Mouse (Mus musculus) layer of hippocampus, adult 9-10 months (tissue): Measurements from ENCODE around the gene Rpl32.
"Not testable (repeated sequence)": the region's sequence is repeated elsewhere in the genome, so short reads cannot be mapped to it uniquely, and the experiment has no call there.

Experiments used
- DNase-seq: peaks from one replicate; pipeline ENCODE4 v3.0.0; 2022; ENCODE audit warnings: low spot score

Rpl32 gene

DNA sequence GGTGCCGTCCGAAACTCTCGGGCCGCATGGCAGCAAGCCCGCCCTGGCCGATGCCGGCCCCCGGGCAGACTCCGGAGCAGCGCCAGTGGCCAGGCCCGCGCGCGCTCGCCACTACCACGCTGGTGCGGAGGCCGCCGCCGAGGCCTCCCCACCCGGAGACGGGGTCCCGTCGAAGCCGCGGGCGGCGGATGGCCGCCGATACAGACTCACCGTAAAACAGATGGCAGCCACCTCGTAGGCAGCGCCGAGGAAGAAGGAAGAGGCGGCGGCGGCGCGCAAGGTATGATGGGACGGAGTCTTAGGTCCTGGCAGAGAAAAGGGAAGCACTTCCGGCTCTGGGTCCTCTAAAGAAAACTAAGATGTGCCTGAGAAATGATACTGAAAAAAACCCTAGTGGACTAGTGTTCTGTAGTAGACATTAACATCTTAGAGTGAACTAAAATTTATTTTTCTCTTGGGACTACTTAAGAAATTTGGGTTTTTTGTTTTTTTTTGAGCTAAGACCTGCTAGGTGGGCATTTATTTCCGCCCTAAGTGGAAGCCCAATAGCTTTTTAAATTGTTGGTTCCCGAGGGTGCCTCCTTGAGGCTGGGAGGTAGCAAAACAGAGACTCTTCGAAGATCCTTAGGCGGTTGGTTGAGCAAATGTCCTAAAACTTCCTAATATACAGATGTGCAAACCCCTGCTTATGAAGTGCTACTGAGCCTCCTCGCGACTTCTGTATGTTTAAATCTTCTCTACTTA is at the start of gene Rpl32:
Gene Rpl32 (minus strand): TSS at position 260 of the 744 bp plus-strand sequence.
- DNase-seq, result peak; percentile 84

DNA sequence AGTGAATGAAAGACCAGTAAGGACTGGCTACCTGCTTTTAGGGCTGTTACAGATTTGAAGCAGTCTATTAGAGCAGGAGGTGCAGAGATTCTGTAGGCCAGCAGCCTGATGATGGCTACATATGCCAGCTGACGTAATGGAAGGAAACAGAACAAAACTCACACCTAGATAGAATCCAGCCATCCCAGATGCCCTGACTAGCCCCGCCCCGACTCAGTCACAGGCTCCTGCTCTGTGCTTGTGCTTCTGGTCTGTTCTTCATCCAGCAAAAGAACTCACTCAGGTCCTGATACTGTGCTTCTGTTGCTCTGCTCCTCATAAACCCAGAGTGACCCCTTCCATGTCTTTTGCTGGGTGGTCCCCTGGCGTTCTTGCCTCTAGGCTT is 47.8 kb upstream of the Rpl32 start:
- DNase-seq, result no peak

DNA sequence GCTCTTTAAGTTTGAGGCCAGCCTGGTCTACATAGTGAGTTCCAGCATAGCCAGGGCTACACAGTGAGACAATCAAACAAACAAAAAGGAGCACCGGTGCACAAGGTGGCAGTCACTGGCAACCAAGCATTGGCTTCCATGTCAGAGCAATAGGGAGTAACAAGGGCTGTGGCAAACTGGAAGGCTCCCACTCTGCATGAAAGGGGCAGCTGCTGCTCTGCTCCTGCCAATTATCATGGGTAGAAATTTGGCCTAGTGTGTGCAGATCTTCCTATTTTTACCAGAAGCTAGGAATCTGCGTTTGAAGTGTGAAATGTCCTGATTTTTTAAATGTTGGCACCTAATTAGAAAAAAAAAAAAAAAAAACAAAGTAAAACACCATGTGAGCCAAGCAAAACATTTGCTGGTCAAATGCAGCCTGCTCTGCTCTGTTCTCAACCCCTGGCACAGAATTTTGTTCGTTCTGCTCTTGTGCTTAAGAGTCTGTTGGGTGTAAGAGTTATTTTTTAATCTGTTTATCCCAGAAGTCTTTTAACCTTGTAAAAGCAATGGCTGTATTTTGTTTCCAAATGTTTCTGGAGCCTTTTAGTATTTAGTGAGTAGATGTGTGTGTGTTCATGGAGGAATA is 47.3 kb upstream of the Rpl32 start:
- no peak for DNase-seq

DNA sequence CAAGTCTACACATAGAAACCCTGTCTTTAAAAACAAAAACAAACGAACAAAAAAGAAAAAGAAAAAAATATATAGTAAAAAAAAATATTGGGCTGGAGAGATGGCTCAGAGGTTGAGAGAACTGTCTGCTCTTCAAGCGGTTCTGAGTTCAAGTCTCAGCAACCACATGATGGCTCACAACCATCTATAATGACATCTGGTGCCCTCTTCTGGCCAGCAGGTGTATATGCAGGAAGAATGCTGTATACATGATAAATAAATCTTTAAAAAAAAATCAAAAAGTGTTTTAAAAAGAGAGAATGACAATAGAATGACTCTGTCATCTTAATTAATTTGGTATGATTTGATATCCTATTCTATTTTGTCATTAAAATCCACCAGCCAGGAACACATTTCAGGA is 45.9 kb upstream of the Rpl32 start:
- DNase-seq, result no peak

DNA sequence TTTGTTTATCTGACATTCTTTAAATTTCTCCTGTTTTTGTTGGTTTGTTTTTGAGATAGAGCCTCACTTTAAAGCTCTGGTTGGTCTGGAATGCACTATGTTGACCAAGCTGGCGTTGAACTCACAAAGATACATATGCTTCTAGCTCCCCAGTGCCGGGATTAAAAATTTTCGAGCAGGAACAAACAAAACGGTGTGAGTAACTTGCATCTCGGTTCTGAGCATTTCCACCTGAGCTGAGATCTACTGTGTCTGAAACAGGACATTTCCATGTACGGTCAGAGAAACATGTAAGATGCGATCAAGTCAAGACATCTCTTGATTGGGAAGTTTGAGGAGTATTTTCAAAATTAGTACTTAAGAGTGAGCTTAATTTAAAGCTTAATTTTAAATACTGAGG is 45.4 kb upstream of the Rpl32 start:
- no peak for DNase-seq

DNA sequence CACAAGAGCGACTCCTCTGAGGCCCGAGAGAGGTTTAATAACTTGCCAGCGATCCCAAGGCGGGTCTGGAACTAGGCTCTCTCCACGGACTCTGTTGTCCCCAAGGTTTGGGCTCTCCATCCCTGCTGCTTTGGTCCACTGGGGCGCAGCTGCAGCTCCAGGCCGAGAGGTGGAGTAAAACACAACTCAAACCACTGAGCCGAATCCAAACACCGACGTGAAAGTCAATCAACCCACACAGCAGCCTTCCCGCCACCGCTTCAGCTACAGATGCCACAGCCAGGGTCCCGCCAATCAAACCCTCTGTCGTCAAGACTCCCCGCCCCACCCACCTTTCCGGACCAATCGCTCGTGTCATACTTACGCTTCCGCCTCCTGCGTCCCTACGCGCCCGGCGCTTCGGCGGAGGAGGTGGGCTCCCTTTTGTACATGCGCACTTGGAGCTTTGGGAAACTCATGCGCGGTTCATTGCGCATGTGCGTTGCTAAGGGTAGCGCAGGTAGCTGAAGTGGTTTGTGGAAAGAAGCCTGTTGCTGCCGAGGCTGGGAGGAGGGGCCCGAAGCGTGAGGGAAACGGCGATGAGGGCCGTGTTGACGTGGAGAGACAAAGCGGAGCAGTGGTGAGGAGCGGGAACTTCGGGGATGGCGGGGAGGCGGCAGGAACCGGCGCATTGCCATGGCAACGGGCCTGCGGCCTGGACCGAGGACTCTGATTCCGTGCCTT is 44.7 kb upstream of the Rpl32 start, which contains the start of the genes Mbd4 and Ift122:
Gene Mbd4 (minus strand): TSS at position 281 of the 723 bp plus-strand sequence.
Gene Ift122 (plus strand): TSS at position 380 of the 723 bp plus-strand sequence.
- peak; percentile 93 for DNase-seq

DNA sequence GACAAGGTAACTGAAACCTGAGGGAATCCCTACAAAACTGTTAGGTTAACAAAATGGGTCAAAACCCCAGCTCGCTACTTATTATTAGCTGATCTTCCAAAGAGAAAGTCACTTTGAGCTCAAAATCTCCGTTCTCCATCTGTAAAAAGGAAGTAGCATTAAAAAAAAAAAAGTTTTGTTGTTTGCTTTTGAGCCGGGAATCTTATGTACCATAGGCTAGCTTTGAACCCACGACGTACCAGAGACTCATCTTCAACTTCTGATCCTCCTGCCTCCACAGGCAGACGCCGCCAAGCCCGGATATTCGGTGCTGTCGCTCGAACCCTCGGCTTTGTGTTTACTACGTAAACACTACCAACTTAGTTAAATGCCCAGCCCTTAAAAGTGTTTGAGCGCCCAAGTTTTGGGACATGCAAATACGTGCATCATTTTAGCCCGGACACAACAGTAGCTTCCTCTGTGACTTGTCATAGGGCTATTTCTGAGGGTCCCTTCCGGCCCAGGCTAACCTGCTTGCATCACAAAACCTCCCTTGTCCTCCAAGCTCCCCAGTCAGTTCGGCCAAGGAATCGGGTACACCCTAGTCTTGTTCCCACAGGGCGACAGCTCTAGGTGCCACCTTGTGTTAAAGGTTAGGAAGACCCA is 44.0 kb upstream of the Rpl32 start:
- DNase-seq, result no peak

DNA sequence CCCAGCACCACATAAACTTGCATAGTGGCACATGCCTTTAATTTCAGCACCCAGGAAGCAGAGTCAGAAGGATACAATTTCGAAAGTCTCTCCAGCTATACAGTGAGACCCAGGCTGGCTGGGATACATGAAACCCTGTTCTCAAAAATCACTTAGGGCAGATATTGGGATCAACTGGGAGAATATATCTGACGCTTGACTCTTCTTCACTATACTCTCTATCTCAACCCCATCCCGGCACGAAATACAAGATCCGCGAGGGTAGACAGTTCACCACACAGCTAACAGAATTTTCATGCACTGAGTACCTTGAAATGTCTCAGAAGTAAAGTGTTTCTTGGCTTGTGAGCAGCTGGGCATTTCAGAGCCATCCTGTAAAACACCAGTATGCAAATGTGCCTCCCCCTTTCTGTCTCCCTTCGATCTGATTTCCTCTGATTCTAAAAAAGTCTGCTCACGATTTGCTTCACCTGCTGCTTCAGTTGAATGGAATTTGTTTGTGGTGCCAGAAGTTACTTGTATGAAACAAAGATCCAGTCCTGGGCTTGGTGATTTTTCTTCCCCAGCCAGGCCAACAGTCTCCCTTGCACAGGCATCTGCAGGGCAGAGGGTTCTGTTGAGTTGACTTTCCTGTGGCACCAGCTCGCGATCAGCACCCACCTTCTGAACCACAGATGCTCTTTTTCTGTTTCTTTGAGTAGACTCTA is 40.2 kb upstream of the Rpl32 start:
- no peak for DNase-seq

DNA sequence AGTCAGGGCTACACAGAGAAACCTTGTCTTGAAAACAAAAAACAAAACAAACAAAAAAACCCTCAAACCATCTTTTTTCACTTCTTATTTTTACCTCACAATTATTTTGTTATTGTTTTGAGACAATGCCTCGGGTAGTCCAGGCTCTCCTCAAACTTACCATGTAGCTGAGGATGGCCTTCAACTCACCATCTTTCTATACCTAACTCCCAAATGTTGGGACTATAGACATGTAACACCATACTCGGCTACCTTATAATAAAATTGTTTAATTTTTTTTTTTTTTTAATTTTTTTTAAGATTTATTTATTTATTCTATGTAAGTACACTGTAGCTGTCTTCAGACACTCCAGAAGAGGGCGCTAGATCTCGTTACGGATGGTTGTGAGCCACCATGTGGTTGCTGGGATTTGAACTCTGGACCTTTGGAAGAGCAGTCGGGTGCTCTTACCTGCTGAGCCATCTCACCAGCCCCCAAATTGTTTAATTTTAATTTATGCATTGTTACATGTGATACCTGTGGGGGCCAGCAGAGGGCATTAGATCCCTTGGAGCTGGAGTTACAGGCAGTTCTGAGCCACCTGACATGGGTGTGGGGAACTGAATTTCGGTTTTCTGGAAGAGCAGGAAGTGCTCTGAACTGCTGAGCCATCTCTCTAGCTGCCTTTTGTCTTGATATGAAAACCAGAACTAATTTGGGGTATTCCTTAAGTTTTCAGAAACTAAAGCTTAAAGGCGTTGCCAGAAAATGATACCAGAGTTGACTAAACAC is 38.3 kb upstream of the Rpl32 start:
- peak; percentile 40 for DNase-seq

DNA sequence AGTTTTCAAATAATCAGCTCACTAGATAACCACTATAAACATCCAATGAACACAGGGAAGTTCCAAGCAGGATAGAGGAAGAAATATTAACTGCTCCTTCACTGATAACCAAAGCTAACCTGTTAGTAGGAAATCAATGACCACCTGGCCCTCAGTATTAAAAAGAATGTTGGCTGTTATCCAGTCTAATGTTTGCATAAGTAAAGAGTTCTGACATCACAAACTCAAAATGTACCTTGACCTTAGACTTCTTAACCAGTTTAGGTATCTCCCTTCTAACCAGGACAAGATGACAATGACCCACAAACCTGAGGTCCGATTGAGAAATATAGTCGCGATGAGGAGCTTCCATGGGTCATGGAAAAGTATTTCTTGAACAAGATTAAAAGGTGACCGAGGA is 36.5 kb upstream of the Rpl32 start:
- DNase-seq, result no peak

DNA sequence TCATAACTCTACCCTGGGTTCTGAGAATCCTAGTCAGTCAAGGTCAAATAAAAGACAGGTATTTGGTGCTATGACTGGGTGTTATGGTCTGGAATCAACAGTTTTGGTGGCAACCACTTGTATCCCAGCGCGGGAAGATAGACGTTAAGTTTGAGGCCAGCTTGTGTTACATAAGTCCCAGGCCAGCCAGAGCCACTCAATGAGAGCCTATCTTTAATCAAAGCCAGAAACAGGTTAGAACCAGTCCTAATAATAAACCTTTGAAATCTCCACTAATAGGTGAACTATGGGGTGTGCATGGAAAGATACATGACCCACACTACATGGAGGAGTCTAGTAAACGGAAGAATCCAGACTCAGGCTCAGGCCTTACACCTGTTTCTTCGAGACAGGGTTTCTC is 30.2 kb upstream of the Rpl32 start:
- no peak for DNase-seq

DNA sequence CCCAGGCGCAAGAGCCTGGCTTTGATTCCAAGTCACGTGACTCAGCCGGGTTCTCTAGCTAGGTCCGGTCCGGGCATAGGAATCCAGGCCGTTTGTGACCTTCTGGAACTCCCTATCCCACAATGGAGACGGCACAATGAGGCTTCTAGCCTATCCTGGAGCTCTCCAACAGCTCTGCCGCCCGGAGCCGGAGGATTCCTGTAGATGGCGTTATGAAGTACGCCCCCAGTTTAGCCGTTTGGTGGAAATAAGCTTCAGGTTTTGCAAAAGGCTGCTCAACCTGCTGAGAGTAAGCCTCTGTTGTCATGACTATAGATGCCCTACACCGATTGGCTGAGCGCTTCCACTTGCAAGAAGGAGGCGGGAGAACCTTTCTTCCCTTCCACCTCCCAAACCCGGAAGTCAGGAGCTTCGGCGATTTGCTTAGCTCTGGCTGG is 29.6 kb upstream of the Rpl32 start, which contains the start of gene Efcab12:
Gene Efcab12 (minus strand): TSS at position 252 of the 437 bp plus-strand sequence.
- DNase-seq, result peak; percentile 59

DNA sequence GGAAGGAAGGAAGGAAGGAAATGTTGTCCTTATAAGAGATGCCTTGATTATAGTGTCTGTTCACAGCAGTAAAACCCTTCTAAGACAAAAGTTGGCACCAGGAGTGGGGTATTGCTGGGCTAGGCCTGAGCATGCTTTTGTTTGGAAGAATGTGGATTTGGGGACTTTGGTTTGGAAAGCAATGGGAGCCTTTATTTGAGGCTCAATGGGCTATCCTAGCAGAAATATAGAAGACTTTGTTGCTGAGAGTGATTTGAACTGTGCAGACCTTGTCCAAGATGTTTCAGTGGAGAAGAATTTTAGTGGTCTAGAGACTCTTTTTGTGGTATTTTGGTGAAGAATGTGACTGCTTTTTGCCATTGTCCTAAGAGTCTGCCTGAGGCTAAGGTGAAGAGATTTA is 25.3 kb upstream of the Rpl32 start:
- no peak for DNase-seq

DNA sequence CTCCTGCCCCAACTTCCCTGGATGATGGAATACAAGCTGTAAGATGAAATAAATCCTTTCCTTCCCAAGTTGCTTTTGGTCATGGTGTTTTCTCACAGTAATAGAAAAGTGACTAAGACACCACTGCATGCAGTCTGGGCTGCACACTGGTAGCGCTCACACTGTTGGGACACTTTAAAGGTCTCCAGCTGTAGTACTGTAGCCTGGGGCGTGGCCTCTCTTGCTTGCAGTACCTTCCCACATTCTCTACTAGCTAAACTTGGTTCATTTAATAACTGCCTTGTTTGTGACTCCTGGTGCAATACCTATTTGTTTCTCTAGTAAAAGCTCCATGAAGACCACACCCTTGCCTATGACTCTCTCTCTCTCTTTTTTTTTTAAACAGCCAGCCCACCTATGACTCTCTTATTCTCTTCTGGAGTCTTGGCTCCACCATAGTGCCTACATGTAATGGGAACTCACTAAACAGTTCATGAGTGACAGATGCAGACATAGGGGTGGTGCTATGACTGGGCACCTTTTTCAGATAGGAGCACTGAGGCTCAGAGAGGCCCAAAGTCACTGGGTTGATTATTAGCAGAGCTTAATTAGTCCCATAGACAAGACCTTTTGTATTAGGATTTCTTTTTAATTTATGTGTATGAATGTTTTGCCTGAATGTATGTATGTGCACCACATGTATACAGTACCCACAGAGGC is 23.8 kb upstream of the Rpl32 start:
- no peak for DNase-seq

DNA sequence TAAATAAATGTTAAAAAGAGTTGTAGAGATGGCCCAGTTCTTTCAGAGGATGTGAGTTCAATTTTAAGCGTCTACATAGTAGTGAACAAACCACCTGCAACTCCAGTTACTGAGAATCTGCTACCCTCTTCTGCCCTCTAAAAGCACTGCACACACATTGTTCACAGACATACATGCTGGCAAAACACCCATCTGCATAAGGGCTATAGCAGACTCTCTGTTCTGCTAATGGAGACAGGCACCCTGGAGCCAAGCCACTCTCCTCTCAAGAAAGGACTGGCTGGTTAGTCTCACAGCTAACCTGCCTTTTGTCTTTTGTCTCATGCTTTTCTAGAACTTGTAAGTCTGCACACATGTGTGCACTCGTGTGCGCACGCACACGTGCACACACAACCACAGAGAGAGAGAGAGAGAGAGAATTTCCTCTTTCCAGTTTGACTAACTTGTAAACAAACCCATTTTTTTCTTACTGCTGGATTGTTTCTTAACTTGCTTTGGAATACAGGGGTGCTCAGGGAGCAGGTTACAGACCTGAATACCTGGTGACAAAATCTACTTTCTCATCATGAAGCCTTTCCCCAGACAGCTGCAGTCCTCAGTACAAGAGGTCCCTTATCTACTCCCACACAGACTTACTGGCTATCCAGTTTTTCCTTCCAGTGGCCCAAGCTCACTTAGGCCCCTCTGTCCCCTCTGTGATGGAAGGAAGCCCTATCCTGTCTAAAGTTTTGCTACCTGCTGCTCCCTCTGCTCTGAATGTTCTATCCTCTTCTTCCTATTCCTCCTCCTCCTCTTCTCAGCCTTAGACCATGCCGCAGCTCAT is 22.4 kb upstream of the Rpl32 start:
- DNase-seq, result no peak

DNA sequence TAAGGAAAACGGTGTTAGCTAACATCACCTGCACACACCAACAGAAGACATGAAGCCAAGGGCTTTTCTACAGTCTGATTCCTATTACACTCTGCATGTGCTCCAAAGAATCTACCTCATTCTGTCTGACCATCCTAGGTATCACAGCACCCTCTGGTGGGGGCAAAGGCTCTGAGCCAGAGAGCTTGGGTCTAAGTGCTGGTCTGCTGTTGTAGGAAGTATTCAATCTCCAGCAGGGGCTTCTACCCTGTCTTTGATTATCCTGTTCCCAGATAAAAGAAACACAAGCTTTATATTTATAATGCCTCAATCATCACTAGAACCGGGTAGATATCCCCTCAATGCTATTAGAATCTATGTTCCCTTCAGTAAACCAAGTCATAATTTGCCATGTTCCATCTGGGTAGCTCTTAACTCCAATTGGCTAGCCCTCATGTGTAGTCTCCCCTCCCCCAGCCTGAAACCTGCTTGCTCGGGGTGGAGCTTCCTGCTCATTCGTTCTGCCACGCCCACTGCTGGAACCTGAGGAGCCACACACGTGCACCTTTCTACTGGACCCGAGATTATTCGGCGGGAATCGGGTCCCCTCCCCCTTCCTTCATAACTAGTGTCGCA is 15.4 kb upstream of the Rpl32 start:
- not testable (repeated sequence) for DNase-seq

DNA sequence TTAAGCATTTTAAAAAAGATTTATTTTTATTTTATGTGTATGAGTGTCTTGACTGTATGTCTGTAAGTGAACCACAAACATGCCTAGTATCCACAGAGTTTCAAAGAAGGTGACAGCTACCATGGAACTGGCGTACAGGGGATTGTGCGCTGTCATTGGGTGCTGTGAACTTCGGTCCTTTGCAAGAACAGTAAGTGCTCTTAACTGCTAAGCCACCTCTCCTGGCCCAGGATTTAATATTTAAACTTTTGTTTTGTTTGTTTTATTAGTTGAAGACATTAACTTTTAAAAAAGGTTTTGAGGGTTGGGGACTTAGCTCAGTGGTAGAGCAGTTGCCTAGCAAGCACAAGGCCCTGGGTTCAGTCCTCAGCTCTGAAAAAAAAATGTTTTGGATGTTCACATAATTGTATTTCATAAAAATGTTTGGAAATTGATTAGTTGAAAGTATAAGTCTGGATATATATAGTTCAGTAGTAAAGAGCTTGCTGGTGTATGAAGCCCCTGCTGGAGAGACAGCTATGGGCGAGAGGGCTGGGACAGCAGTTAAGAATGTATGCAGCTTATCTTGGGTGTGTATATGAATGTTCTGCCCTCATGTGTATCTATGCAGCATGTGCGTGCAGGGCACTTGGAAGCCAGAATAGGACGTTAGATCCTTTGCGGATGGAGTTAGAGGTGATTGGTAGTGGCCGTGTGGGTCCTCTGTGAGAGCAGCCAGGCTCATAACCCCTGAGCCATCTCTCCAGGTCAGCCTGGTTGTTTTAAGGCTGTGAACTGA is 12.9 kb upstream of the Rpl32 start:
- no peak for DNase-seq

DNA sequence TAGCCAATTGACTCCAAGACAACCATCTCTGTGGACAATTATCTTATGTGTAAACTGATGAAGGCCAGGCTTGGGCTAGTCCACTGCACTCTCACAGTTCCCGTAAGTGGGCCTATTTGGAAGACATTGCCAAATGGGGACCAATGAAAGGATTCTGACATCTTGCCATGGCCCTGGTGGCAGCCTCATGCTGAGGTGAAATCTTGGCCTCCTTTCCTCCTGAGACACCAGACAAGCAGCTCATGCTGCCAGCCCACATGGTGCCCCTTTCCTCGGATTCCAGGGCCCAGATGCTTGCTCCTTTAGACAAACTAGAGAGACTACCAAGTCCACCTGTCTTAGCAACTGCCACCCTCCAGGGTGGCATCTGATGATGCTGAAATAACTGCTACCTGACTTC is 9.6 kb upstream of the Rpl32 start:
- DNase-seq, result no peak
